Mouse (Mus musculus) E14TG2a.4 (cell line): ENCODE results near the gene B4galnt3.

Experiments used
- CTCF ChIP-seq: conservative IDR thresholded peaks from 2 replicates; pipeline ENCODE4 v1.5.1; 2014; ENCODE audit warnings: low read length
- POU5F1 ChIP-seq: IDR thresholded peaks from 2 replicates; pipeline ENCODE4 v1.6.1; 2014; ENCODE audit warnings: low read length, borderline replicate concordance

DNA sequence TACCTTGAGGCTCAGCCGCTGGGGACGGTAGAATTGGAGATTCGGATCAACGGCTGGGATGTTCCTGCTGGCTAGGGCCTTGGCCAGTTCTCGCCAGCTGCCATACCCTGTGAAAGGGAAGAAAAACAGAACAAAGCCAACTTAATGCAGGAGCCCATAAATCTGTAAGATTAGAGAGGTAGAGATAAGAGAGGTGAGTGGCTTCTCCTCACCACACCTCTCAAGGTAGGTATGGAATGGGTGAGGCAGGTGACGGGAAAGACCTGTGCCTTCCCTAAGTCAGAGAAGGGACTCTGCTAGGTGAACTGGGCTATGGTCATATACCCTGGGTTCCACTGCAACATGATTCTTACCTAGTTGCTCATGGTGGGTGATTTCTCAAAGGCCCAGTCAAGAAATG is 61.5 kb downstream of the B4galnt3 start:
- TF ChIP-seq CTCF (no peak), POU5F1 (no peak)
